Mouse (Mus musculus) heart, adult 11 months (tissue): Measurements from ENCODE around the gene Gm26727.
"Not testable (repeated sequence)": the region's sequence is repeated elsewhere in the genome, so short reads cannot be mapped to it uniquely, and the experiment has no call there.

Experiments
- DNase-seq: peaks from one replicate; pipeline ENCODE4 v3.0.0; 2022

The Gm26727 gene

GRCm38 (mm10) chr2:67433081-67433480 is at the start of gene Gm26727:
TSS of gene Gm26727 (minus strand) at chr2:67433181.
- DNase-seq = no peak

GRCm38 (mm10) chr2:67481051-67481450 is 48.1 kb upstream of the Gm26727 start:
- peak; percentile 90 for DNase-seq

- no peak for DNase-seq
These were observed 44.8 kb upstream of the Gm26727 start for GRCm38 (mm10) chr2:67477753-67478152.

- DNase-seq = not testable (repeated sequence)
These were observed 37.0 kb upstream of the Gm26727 start for GRCm38 (mm10) chr2:67470030-67470429.

- DNase-seq = no peak
These were observed 34.1 kb upstream of the Gm26727 start for GRCm38 (mm10) chr2:67467036-67467435.

GRCm38 (mm10) chr2:67460857-67461256 is 27.9 kb upstream of the Gm26727 start:
- no peak for DNase-seq

GRCm38 (mm10) chr2:67447206-67447605 is 14.2 kb upstream of the Gm26727 start:
- peak; percentile 78 for DNase-seq

GRCm38 (mm10) chr2:67446772-67447171 is 13.8 kb upstream of the Gm26727 start:
- DNase-seq = no peak

- peak; percentile 96 for DNase-seq
These were observed 12.8 kb upstream of the Gm26727 start, which contains the start of gene Xirp2 for GRCm38 (mm10) chr2:67445780-67446179. TSS of gene Xirp2 (plus strand) at chr2:67446002.

- DNase-seq = no peak
These were observed 5.3 kb upstream of the Gm26727 start for GRCm38 (mm10) chr2:67438309-67438708.

GRCm38 (mm10) chr2:67422799-67423198 is 10.2 kb downstream of the Gm26727 start:
- no peak for DNase-seq

GRCm38 (mm10) chr2:67420853-67421252 is 12.1 kb downstream of the Gm26727 start:
- DNase-seq = peak; percentile 64

GRCm38 (mm10) chr2:67413425-67413824 is 19.6 kb downstream of the Gm26727 start, which contains the start of gene Gm21830:
TSS of gene Gm21830 (plus strand) at chr2:67413725.
- not testable (repeated sequence) for DNase-seq
